Mouse (Mus musculus) brain, embryonic 14.5 days (tissue): Measurements from ENCODE around the gene Cblb.

Experiments
- CTCF ChIP-seq: fragments of 200-500 bp; IDR thresholded peaks from 2 replicates; pipeline ENCODE4 v1.5.1; 2012; ENCODE audit warnings: inconsistent platforms, mild to moderate bottlenecking, moderate library complexity, borderline replicate concordance; ENCODE audit not compliant: insufficient read depth, insufficient read length; ENCODE audit errors: extremely low read depth
- POLR2A ChIP-seq: fragments of 200-500 bp; IDR thresholded peaks from 2 replicates; pipeline ENCODE4 v1.6.1; 2012; ENCODE audit warnings: mild to moderate bottlenecking, inconsistent platforms, borderline replicate concordance; ENCODE audit not compliant: poor library complexity, insufficient read depth, insufficient read length, severe bottlenecking; ENCODE audit errors: extremely low read depth

GRCm38 (mm10) chr16:52000043-52000442 lies 31.0 kb upstream of the Cblb start:
- TF ChIP-seq POLR2A (no peak), CTCF (no peak)
